ENCODE assay signal across 10 mouse cellular contexts in genomic region chr9:96197806-96198205, GRCm38 (mm10). TPM values are rescaled to one million over a fixed set of nuclear protein-coding genes. Genes with fewer than 3 reads are reported as not detected.
DNase-seq lines count a peak whose midpoint lies in the region; ATAC-seq and TF ChIP-seq lines count a peak whose summit lies in the region.
"Had no signal": no experiment of that assay in that cellular context is flagged by ENCODE, and none has a peak within 500 bp of the region (broad histone marks: within the 10 kb centered on the region; RNA-seq: fewer than 3 reads in every experiment).

No protein-coding gene starts in this region.

- H3K27me3 ChIP-seq in hindbrain, embryonic 12.5 days = no peaks in the 10 kb centered on the region
- no peaks in the 10 kb centered on the region for H3K27me3 ChIP-seq in hindbrain, embryonic 11.5 days (ENCODE audit: control insufficient read depth, insufficient read depth, low read length)
- no peaks in the 10 kb centered on the region for H3K27me3 ChIP-seq in embryonic facial prominence, embryonic 13.5 days
- H3K27me3 ChIP-seq in lung, postnatal 0 days (replicated peaks; ENCODE audit: insufficient read depth, low read length) = no peaks in the 10 kb centered on the region

- H3K36me3 ChIP-seq in hindbrain, embryonic 12.5 days = no peaks in the 10 kb centered on the region
- no peaks in the 10 kb centered on the region for H3K36me3 ChIP-seq in hindbrain, embryonic 11.5 days (ENCODE audit: control insufficient read depth, insufficient read depth, low read length)
- 0 out of 2 replicates have a peak, but pooled peaks cover 3% of the 10 kb centered on the region for H3K36me3 ChIP-seq in embryonic facial prominence, embryonic 13.5 days
- H3K36me3 ChIP-seq in lung, postnatal 0 days (ENCODE audit: insufficient read depth, low read length) = no peaks in the 10 kb centered on the region

- no peak for TF ChIP-seq CTCF in lung, postnatal 0 days (IDR thresholded peaks at IDR 0.05)

- intact Hi-C loops in heart, postnatal 10 days (cut with DNase I) = loop anchor here (5.0 kb wide), 1 partner anchor 81 kb away; the partner anchor contains the start of gene Gk5

- no peak overlapping the region for H3K27ac ChIP-seq in hindbrain, embryonic 12.5 days
- no peak overlapping the region for H3K27ac ChIP-seq in hindbrain, embryonic 11.5 days (ENCODE audit: low read depth, low read length)
- no peak overlapping the region for H3K27ac ChIP-seq in embryonic facial prominence, embryonic 13.5 days
- peak overlapping the region; percentile 96 for H3K27ac ChIP-seq in lung, postnatal 0 days (ENCODE audit: low read length)
- H3K27ac ChIP-seq: macrophage had no signal

- H3K9me3 ChIP-seq in hindbrain, embryonic 12.5 days (replicated peaks) = no peaks in the 10 kb centered on the region
- no peaks in the 10 kb centered on the region for H3K9me3 ChIP-seq in hindbrain, embryonic 11.5 days (ENCODE audit: control insufficient read depth, low read length)
- H3K9me3 ChIP-seq in embryonic facial prominence, embryonic 13.5 days = no peaks in the 10 kb centered on the region
- H3K9me3 ChIP-seq in lung, postnatal 0 days (ENCODE audit: low read length) = no peaks in the 10 kb centered on the region

- H3K4me1 ChIP-seq in hindbrain, embryonic 12.5 days = peaks cover 19% of the 10 kb centered on the region
- H3K4me1 ChIP-seq in hindbrain, embryonic 11.5 days (replicated peaks; ENCODE audit: control insufficient read depth, insufficient read depth, low read length) = no peaks in the 10 kb centered on the region; the same call in 1 of the 2 replicates
- H3K4me1 ChIP-seq in embryonic facial prominence, embryonic 13.5 days = peaks cover 17% of the 10 kb centered on the region
- peaks cover 3% of the 10 kb centered on the region; the same call in 1 of the 2 replicates for H3K4me1 ChIP-seq in lung, postnatal 0 days (ENCODE audit: insufficient read depth, low read depth, low read length)

- H3K4me3 ChIP-seq in hindbrain, embryonic 12.5 days = no peak overlapping the region
- no peak overlapping the region for H3K4me3 ChIP-seq in hindbrain, embryonic 11.5 days (ENCODE audit: low read depth, low read length)
- peak overlapping the region; percentile 87 for H3K4me3 ChIP-seq in embryonic facial prominence, embryonic 13.5 days
- peak overlapping the region; percentile 73; the same call in 1 of the 2 replicates for H3K4me3 ChIP-seq in lung, postnatal 0 days (ENCODE audit: low read depth, low read length)

- TF ChIP-seq EP300 in lung, postnatal 0 days (IDR thresholded peaks at IDR 0.05) = peak; percentile 74

- ATAC-seq in hindbrain, embryonic 12.5 days (ENCODE audit: low FRiP score) = no peak
- ATAC-seq in hindbrain, embryonic 11.5 days (ENCODE audit: low FRiP score) = no peak
- no peak for ATAC-seq in embryonic facial prominence, embryonic 13.5 days (ENCODE audit: insufficient number of reproducible peaks, insufficient read depth, low FRiP score, low TSS enrichment, low read depth)
- no peak for ATAC-seq in lung, postnatal 0 days
- ATAC-seq in cerebellum, adult (ENCODE audit: insufficient number of reproducible peaks, low FRiP score, low TSS enrichment) = no peak

- no peak overlapping the region for H3K9ac ChIP-seq in hindbrain, embryonic 12.5 days
- H3K9ac ChIP-seq in hindbrain, embryonic 11.5 days (ENCODE audit: low read depth, low read length) = no peak overlapping the region
- H3K9ac ChIP-seq in embryonic facial prominence, embryonic 13.5 days = no peak overlapping the region
- H3K9ac ChIP-seq in lung, postnatal 0 days (replicated peaks; ENCODE audit: low read depth) = no peak overlapping the region

- 76% methylated on average over 9 of the region's 9 CpGs for WGBS in hindbrain, embryonic 12.5 days
- WGBS in hindbrain, embryonic 11.5 days = 75% methylated on average over 9 of the region's 9 CpGs
- 61% methylated on average over 9 of the region's 9 CpGs for WGBS in embryonic facial prominence, embryonic 13.5 days
- WGBS in lung, postnatal 0 days = 60% methylated on average over 9 of the region's 9 CpGs

- no peak for DNase-seq in hindbrain, embryonic 11.5 days (ENCODE audit: low spot score)
- DNase-seq in heart, postnatal 10 days = peak; percentile 38 to 46
- DNase-seq in lung, postnatal 0 days (ENCODE audit: low spot score) = peak; percentile 42
- DNase-seq in cerebellum, adult 11 months = no peak
- DNase-seq in layer of hippocampus, postnatal 25 days (ENCODE audit: extremely low spot score in 1 of 2, low spot score in 1 of 2) = no peak
- DNase-seq: cerebellum, postnatal 10 days had no signal

- peak overlapping the region; percentile 99; the same call in 1 of the 2 replicates for H3K4me2 ChIP-seq in hindbrain, embryonic 12.5 days (replicated peaks)
- H3K4me2 ChIP-seq in hindbrain, embryonic 11.5 days (replicated peaks; ENCODE audit: low read depth, low read length) = no peak overlapping the region
- peak overlapping the region; percentile 90 for H3K4me2 ChIP-seq in embryonic facial prominence, embryonic 13.5 days
- H3K4me2 ChIP-seq in lung, postnatal 0 days (replicated peaks; ENCODE audit: low read depth, low read length) = peak overlapping the region; percentile 97

RNA-seq across cellular contexts. Expression of gene Tfdp2, which starts 1.7 kb away (rescaled TPM):
- 59.1 and 65.3 TPM in 2 replicates for polyA plus RNA-seq in hindbrain, embryonic 12.5 days (2016; fragmentation: Nextera tagmentation; extraction: Ambion mirVana)
- polyA plus RNA-seq in hindbrain, embryonic 11.5 days (2014; fragmentation: Nextera tagmentation; extraction: Ambion mirVana) = 81.6 and 84.5 TPM in 2 replicates
- 45.0 and 45.5 TPM in 2 replicates for polyA plus RNA-seq in embryonic facial prominence, embryonic 13.5 days (2015; fragmentation: Nextera tagmentation; extraction: Ambion mirVana)
- total RNA-seq in heart, postnatal 10 days (2021) = 10 to 100 TPM; 41.7 to 56.5 TPM
- polyA plus RNA-seq in lung, postnatal 0 days (2015; fragmentation: Nextera tagmentation; extraction: Ambion mirVana) = 47.3 and 53.9 TPM in 2 replicates
- total RNA-seq in layer of hippocampus, postnatal 25 days (2021) = 10 to 100 TPM; 32.1 to 41.6 TPM

Comparison
In these comparisons a context has a peak if more than half of its experiments do, and no peak if none do; other contexts are left out.
1. H3K4me3 ChIP-seq: peak in embryonic facial prominence, embryonic 13.5 days (single experiment) and lung, postnatal 0 days (single experiment); none in hindbrain, embryonic 12.5 days (single experiment) and hindbrain, embryonic 11.5 days (single experiment).
2. DNase-seq: peak in heart, postnatal 10 days (2 of 2) and lung, postnatal 0 days (single experiment); none in hindbrain, embryonic 11.5 days (single experiment), cerebellum, adult 11 months (single experiment) and layer of hippocampus, postnatal 25 days (0 of 2).